Mouse (Mus musculus): ENCODE data around the gene Gm10428. TPM values are rescaled to one million over a fixed set of nuclear protein-coding genes. Genes with fewer than 3 reads are reported as not detected.

Gm10428 gene
- polyA plus RNA-seq, 1 experiment from 2014 or later: 0.99 TPM

Other genes starting within 250 kb of the Gm10428 start
- 47.8 and 53.8 TPM in 2 replicates for gene Cenpv, start 213.8 kb upstream of the Gm10428 start, polyA plus RNA-seq (2014; fragmentation: Nextera tagmentation; extraction: Ambion mirVana)
- 3,696 and 3,837 TPM in 2 replicates for gene Ubb, start 201.9 kb upstream of the Gm10428 start, polyA plus RNA-seq (2014; fragmentation: Nextera tagmentation; extraction: Ambion mirVana)
- 0.69 and 1.4 TPM in 2 replicates for gene Trpv2, start 178.6 kb upstream of the Gm10428 start, polyA plus RNA-seq (2014; fragmentation: Nextera tagmentation; extraction: Ambion mirVana)
- gene Lrrc75a, start 104.6 kb upstream of the Gm10428 start, polyA plus RNA-seq (2014; fragmentation: Nextera tagmentation; extraction: Ambion mirVana): 20.6 TPM in 2 replicates
- 54.1 and 60.7 TPM in 2 replicates for gene Mmgt2, start 104.4 kb upstream of the Gm10428 start, polyA plus RNA-seq (2014; fragmentation: Nextera tagmentation; extraction: Ambion mirVana)
- gene Zfp287, start 21.2 kb upstream of the Gm10428 start, polyA plus RNA-seq (2014; fragmentation: Nextera tagmentation; extraction: Ambion mirVana): 13.1 and 16.3 TPM in 2 replicates
- 33.8 and 36.1 TPM in 2 replicates for gene Zfp286, start 36.4 kb downstream of the Gm10428 start, polyA plus RNA-seq (2014; fragmentation: Nextera tagmentation; extraction: Ambion mirVana)
- 4.3 and 4.8 TPM in 2 replicates for gene Trim16, start 67.1 kb downstream of the Gm10428 start, polyA plus RNA-seq (2014; fragmentation: Nextera tagmentation; extraction: Ambion mirVana)
- gene Fbxw10, start 94.0 kb downstream of the Gm10428 start, polyA plus RNA-seq (2014; fragmentation: Nextera tagmentation; extraction: Ambion mirVana): 0.67 and 0.91 TPM in 2 replicates
- gene Tvp23b, start 126.4 kb downstream of the Gm10428 start, polyA plus RNA-seq (2014; fragmentation: Nextera tagmentation; extraction: Ambion mirVana): 40.5 and 43.7 TPM in 2 replicates
- 0.29 TPM in 1 of 2 replicates, not detected in the other for gene Cdrt4, start 198.1 kb downstream of the Gm10428 start, polyA plus RNA-seq (2014; fragmentation: Nextera tagmentation; extraction: Ambion mirVana)

All from limb, embryonic 11.5 days (tissue).